Comparison of ENCODE assay signal across 8 mouse cellular contexts in genomic region chr5:35728957-35729460, GRCm38 (mm10). TPM values are rescaled to one million over a fixed set of nuclear protein-coding genes. Genes with fewer than 3 reads are reported as not detected.
A peak's percentile ranks its signal among the peaks of the same experiment; 100 is the strongest.
DNase-seq lines count a peak whose midpoint lies in the region; ATAC-seq and TF ChIP-seq lines count a peak whose summit lies in the region.

No protein-coding gene starts in this region.

- peak; percentile 22; the same call in 1 of the 2 replicates for TF ChIP-seq POLR2A in CH12.LX (IDR thresholded peaks at IDR 0.05; ENCODE audit: low read depth, low read length)

- H3K27ac ChIP-seq in CH12.LX (ENCODE audit: insufficient read depth, low read depth) = no peak overlapping the region

- peaks cover 19 to 42% of the 10 kb centered on the region in 2 experiments for H3K4me1 ChIP-seq in CH12.LX (ENCODE audit: control insufficient read depth in 1 of 2, insufficient read depth in 2 of 2)

- intact Hi-C loops in heart, postnatal 25 days (cut with DNase I) = no loop called here

- H3K79me2 ChIP-seq in CH12.LX (replicated peaks; ENCODE audit: control insufficient read depth, extremely low read depth, insufficient read depth, poor library complexity, severe bottlenecking) = no peaks in the 10 kb centered on the region

- in situ Hi-C loops in CH12.LX (cut with MboI; ENCODE audit: low pct_ligation_motif_present, low pct_unique_long_range_greater_than_20kb, low sequenced_read_pairs) = no loop called here

- H3K36me3 ChIP-seq in CH12.LX (replicated peaks in 1 of 2; ENCODE audit: control insufficient read depth in 1 of 2, insufficient read depth in 1 of 2, low read length in 1 of 2) = peaks cover 0 to under 1% of the 10 kb centered on the region in 2 experiments

- peak; percentile 62 for DNase-seq in CH12.LX (ENCODE audit: extremely low read depth)
- peak; percentile 64 for DNase-seq in adrenal gland, postnatal 25 days
- peak; percentile 21 for DNase-seq in fat pad, adult 2 months (ENCODE audit: extremely low read depth, low read depth, low spot score)
- DNase-seq in heart, postnatal 25 days (ENCODE audit: low spot score) = peak; percentile 71
- peak; percentile 89 to 94 for DNase-seq in kidney, postnatal 4 days
- DNase-seq in lung, adult 18-20 months = peak; percentile 85 to 88
- peak; percentile 61 for DNase-seq in thymus, postnatal 4 days

- H3K4me2 ChIP-seq in CH12.LX (ENCODE audit: insufficient read depth, low read depth, poor library complexity, severe bottlenecking) = peak overlapping the region; percentile 62

- TF ChIP-seq RAD21 in CH12.LX (IDR thresholded peaks at IDR 0.05; ENCODE audit: low read depth, low read length) = no peak

- dilution Hi-C loops in CH12.LX (cut with MboI; ENCODE audit: extremely low pct_ligation_motif_present, extremely low pct_unique_long_range_greater_than_20kb, low sequenced_read_pairs) = no loop called here

- no peaks in the 10 kb centered on the region for H3K9me3 ChIP-seq in CH12.LX (replicated peaks; ENCODE audit: low read length)

- peak; percentile 74 for ATAC-seq in neutrophil, adult 5-6 weeks (ENCODE audit: extremely low read depth, insufficient number of reproducible peaks, low FRiP score, poor library complexity, severe bottlenecking)

- no peak for TF ChIP-seq CTCF in CH12.LX (conservative IDR thresholded peaks at IDR 0.05 in 1 of 2, IDR thresholded peaks at IDR 0.05 in 1 of 2; ENCODE audit: low read depth in 2 of 2, low read length in 2 of 2)

- TF ChIP-seq EP300 in CH12.LX (IDR thresholded peaks at IDR 0.05; ENCODE audit: low read length) = peak; percentile 74

- H3K9ac ChIP-seq in CH12.LX (ENCODE audit: insufficient read depth, low read depth) = no peak overlapping the region

- no peaks in the 10 kb centered on the region for H3K27me3 ChIP-seq in CH12.LX (replicated peaks)

- H3K4me3 ChIP-seq in CH12.LX (replicated peaks in 1 of 3; ENCODE audit: low read depth in 2 of 3, low read length in 2 of 3, poor library complexity in 1 of 3) = peak overlapping the region; percentile 14 to 53 (median 45)

TF ChIP-seq in CH12.LX, 34 proteins besides CTCF, POLR2A, EP300 and RAD21:
- peak; percentile 90 for TF ChIP-seq MYC (IDR thresholded peaks at IDR 0.05; ENCODE audit: low read depth, low read length)
- peak; percentile 59 for TF ChIP-seq ELF1 (IDR thresholded peaks at IDR 0.05; ENCODE audit: low read depth, low read length)
- peak; percentile 86 for TF ChIP-seq IRF4 (IDR thresholded peaks at IDR 0.05; ENCODE audit: low read depth, low read length)
- TF ChIP-seq MAFK (IDR thresholded peaks at IDR 0.05; ENCODE audit: insufficient replicate concordance, low read length) = no peak
- no peak for TF ChIP-seq CHD1 (IDR thresholded peaks at IDR 0.05; ENCODE audit: low read depth, low read length)
- no peak for TF ChIP-seq MAZ (IDR thresholded peaks at IDR 0.05; ENCODE audit: low read depth, low read length)
- peak; percentile 17; the same call in 1 of the 2 replicates for TF ChIP-seq MEF2A (IDR thresholded peaks at IDR 0.05; ENCODE audit: borderline replicate concordance, low read depth, low read length)
- TF ChIP-seq CHD2 (IDR thresholded peaks at IDR 0.05; ENCODE audit: low read length) = no peak
- no peak for TF ChIP-seq HCFC1 (IDR thresholded peaks at IDR 0.05; ENCODE audit: low read depth, low read length)
- TF ChIP-seq UBTF (IDR thresholded peaks at IDR 0.05; ENCODE audit: low read depth, low read length) = peak; percentile 93
- peak; percentile 99 for TF ChIP-seq BHLHE40 (IDR thresholded peaks at IDR 0.05; ENCODE audit: low read depth, low read length)
- TF ChIP-seq POLR2AphosphoS2 (IDR thresholded peaks at IDR 0.05; ENCODE audit: low read depth, low read length) = no peak
- TF ChIP-seq TBP (conservative IDR thresholded peaks at IDR 0.05; ENCODE audit: low read depth, low read length) = peak; percentile 82
- no peak for TF ChIP-seq SMC3 (IDR thresholded peaks at IDR 0.05; ENCODE audit: low read depth, low read length)
- TF ChIP-seq USF1 (IDR thresholded peaks at IDR 0.05; ENCODE audit: low read depth, low read length) = no peak
- TF ChIP-seq ZKSCAN1 (IDR thresholded peaks at IDR 0.05; ENCODE audit: borderline replicate concordance, low read depth, low read length) = no peak
- TF ChIP-seq MAX (IDR thresholded peaks at IDR 0.05; ENCODE audit: low read length) = peak; percentile 84
- peak; percentile 85 for TF ChIP-seq MXI1 (IDR thresholded peaks at IDR 0.05; ENCODE audit: low read depth, low read length)
- TF ChIP-seq TCF12 (IDR thresholded peaks at IDR 0.05; ENCODE audit: low read depth, low read length) = peak; percentile 49; the same call in 1 of the 2 replicates
- 0 out of 2 replicates have a peak, but pooled peaks have one; percentile 6 for TF ChIP-seq NRF1 (IDR thresholded peaks at IDR 0.05; ENCODE audit: low read depth, low read length)
- peak; percentile 44; the same call in 1 of the 2 replicates for TF ChIP-seq SIN3A (IDR thresholded peaks at IDR 0.05; ENCODE audit: low read length)
- TF ChIP-seq NELFE (IDR thresholded peaks at IDR 0.05; ENCODE audit: low read depth, low read length) = no peak
- TF ChIP-seq ETS1 (conservative IDR thresholded peaks at IDR 0.05; ENCODE audit: low read depth, low read length) = peak; percentile 82
- TF ChIP-seq ZNF384 (IDR thresholded peaks at IDR 0.05; ENCODE audit: low read depth, low read length) = no peak

RNA-seq across cellular contexts. Expression of gene Sh3tc1, which starts 10.8 kb away (rescaled TPM):
- total RNA-seq in CH12.LX (2012; rRNA removed) = 0.85 and 0.97 TPM in 2 replicates
- total RNA-seq in CH12.LX (2014; rRNA removed) = 1.2 and 1.4 TPM in 2 replicates
- 2.3 and 3.5 TPM in 2 replicates for polyA plus RNA-seq in CH12.LX (2012; ENCODE audit: insufficient read length, low read depth)
- total RNA-seq in adrenal gland, postnatal 25 days (2021) = 10.6 and 13.9 TPM in 2 replicates
- 10 to 100 TPM in 1 of 2 experiments, 1 to 10 TPM in 1; 9.7 to 10.5 TPM for total RNA-seq in heart, postnatal 25 days (2021)
- 11.3 and 11.8 TPM in 2 replicates for total RNA-seq in neutrophil, adult 5-6 weeks (2017)

RNA-seq across cellular contexts. Expression of gene Ablim2, which starts 28.7 kb away (rescaled TPM):
- 3.7 and 11.0 TPM in 2 replicates for total RNA-seq in CH12.LX (2012; rRNA removed)
- 4.7 and 12.2 TPM in 2 replicates for total RNA-seq in CH12.LX (2014; rRNA removed)
- polyA plus RNA-seq in CH12.LX (2012; ENCODE audit: insufficient read length, low read depth) = 2.6 and 4.4 TPM in 2 replicates
- 6.0 and 7.8 TPM in 2 replicates for total RNA-seq in adrenal gland, postnatal 25 days (2021)
- 10 to 100 TPM; 14.9 to 16.0 TPM for total RNA-seq in heart, postnatal 25 days (2021)
- not detected in 2 replicates for total RNA-seq in neutrophil, adult 5-6 weeks (2017)

RNA-seq across cellular contexts. Expression of gene Htra3, which starts 49.4 kb away (rescaled TPM):
- not detected in 2 replicates for total RNA-seq in CH12.LX (2012; rRNA removed)
- total RNA-seq in CH12.LX (2014; rRNA removed) = not detected in 2 replicates
- polyA plus RNA-seq in CH12.LX (2012; ENCODE audit: insufficient read length, low read depth) = not detected in 2 replicates
- 35.5 and 44.3 TPM in 2 replicates for total RNA-seq in adrenal gland, postnatal 25 days (2021)
- 100 to 1,000 TPM; 116 to 131 TPM for total RNA-seq in heart, postnatal 25 days (2021)
- not detected in 2 replicates for total RNA-seq in neutrophil, adult 5-6 weeks (2017)

Comparison
In these comparisons a context has a peak if more than half of its experiments do, and no peak if none do; other contexts are left out.
1. DNase-seq: peak in every context shown above with its lines; median percentile 92 in kidney, postnatal 4 days; 86 in lung, adult 18-20 months; 71 in heart, postnatal 25 days; 64 in adrenal gland, postnatal 25 days; 62 in CH12.LX; 61 in thymus, postnatal 4 days; 21 in fat pad, adult 2 months.
2. RNA of gene Htra3, which starts 49.4 kb away (total RNA-seq): 116 to 131 TPM in heart, postnatal 25 days and 35.5 to 44.3 TPM in adrenal gland, postnatal 25 days; not detected in CH12.LX and not detected in neutrophil, adult 5-6 weeks; every median in the first group is over 10 times any median in the second.